Mouse (Mus musculus) spleen, postnatal 10 days (tissue): ENCODE measurements at regions not wholly inside any gene's neighbourhood (a gene's known extent, or its start where the extent isn't known, plus 50 kb on each side); places are given as distances from the start of the nearest gene placed in this dataset.
"Not testable (repeated sequence)": the region's sequence is repeated elsewhere in the genome, so short reads cannot be mapped to it uniquely, and the experiment has no call there.

Source experiments
- DNase-seq, 2 experiments: peaks; one replicate each; pipeline ENCODE4 v3.0.0; 2021 to 2022; ENCODE audit warnings: low spot score in 2 of 2

GRCm38 (mm10) chr17:13488608-13489324 lies 134.4 kb downstream of the Tcp10c start:
- DNase-seq = no peak

DNA sequence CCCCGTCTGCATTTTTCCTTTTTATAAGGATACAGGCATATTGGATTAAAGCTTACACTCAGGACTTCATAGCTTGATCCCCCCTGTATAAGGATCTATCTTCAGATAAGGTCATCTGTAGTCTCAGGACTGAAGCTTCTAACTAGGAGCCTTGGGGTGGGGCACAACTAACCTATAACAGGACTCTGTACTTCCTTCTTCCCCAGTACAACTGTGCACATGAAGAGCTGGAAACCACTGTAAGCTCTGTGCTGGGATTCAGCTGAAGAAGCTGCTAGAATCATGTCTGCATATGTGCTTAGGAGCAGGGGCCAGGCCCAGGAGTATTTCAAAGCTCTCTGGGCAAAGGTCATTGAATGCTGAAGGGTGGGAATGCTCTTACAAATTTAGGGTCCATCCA lies 137.9 kb downstream of the Tcp10c start:
- DNase-seq = not testable (repeated sequence)

DNA sequence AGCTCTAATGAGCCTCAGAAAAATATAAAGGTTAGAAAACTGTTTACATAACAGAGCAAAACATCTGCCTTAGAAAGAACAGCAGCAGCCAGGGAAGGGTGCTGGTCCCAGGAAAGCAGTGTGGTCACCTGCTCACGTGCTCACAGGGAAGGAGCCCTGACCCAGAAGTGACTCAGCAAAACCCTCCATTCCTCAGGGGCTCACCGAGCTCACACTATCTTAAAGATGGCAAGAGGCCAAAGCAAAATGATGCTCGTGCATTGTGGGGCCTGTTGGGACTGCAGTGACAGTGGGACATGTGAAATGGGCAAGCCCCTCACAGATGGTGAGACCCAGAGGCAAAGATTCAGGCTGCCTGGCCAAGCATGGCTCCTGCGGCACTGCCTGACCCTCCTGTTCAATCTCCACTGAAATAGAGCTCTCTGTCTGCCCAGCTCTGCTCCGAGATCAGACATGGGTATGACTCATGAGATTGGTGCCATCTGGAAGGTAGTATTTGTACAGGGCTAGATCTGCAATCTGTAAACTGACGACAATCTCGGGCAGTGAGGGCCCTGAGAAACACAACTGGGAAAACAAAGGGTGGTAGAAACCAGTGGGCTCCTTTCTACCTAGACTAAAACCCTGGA lies 138.4 kb downstream of the Tcp10c start:
- DNase-seq = not testable (repeated sequence)

- not testable (repeated sequence) for DNase-seq
Observed at GRCm38 (mm10) chr17:13493866-13494265, 139.5 kb downstream of the Tcp10c start.

DNA sequence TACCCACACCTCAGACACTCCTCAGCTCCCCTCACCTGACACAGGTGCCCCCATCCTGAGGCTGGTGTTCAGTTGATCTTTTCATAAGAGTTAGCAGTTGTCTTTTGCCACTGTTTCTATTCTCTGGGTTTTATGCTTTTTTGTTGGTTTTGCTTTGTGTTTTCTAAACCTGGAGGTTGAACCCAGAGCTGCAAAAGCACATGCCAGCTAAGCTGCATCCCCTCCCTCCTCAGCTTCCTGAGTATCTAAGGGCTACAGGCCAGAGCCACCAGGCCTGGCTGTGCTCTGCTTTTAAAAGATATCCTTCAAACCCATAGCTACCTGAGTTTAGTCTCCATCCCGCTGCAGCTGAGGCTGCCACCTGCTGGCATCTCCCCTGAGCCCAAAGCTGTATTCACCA lies 140.1 kb downstream of the Tcp10c start:
- DNase-seq = not testable (repeated sequence)

DNA sequence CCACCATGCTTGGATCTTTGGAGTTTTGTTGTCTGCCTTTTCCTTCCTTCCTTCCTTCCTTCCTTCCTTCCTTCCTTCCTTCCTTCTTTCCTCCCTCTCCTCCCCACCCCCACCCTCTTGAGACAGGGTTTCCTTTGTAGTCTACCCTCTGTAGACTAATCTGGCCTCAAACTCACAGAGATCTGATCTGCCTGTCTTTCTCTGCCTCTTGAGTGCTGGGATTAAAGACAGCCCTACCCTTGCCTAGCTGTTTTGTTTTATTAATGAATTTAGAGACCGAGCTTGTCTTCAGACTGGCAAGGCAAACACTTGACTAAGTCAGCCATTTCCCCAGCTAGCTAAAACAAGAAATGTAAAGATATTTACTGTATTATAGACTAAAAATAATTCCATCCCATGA lies 150.0 kb downstream of the Tcp10c start:
- not testable (repeated sequence) for DNase-seq

- not testable (repeated sequence) for DNase-seq
Observed at GRCm38 (mm10) chr17:13504827-13505268, 150.5 kb downstream of the Tcp10c start.

- DNase-seq = not testable (repeated sequence)
Observed at GRCm38 (mm10) chr17:13507397-13508063, 153.2 kb downstream of the Tcp10c start.

- DNase-seq = not testable (repeated sequence)
Observed at GRCm38 (mm10) chr17:13519409-13520201, 165.2 kb downstream of the Tcp10c start.

DNA sequence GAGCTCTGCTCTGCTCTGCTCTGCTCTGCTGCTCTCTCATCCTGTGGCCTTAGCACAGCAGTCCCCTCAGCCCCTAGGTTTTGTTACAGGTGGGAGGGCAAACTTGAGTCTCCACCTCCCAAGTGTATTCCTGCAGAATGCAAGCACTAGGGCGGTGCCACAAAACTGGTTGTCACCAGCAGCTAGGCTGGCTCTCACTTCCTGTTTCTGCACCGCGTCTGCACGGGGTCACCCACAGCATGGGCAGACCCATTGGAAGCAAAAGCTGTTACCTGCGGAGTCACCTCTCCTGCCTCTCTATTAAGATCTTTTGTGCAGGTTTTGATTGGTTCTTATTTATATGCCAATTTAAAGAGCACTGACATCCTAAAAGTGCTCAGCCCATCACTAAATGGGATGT lies 178.2 kb downstream of the Tcp10c start:
- DNase-seq = not testable (repeated sequence)

- no peak for DNase-seq
Observed at GRCm38 (mm10) chr17:13540446-13541241, 186.3 kb downstream of the Tcp10c start.

GRCm38 (mm10) chr17:13541249-13541648 lies 186.9 kb downstream of the Tcp10c start:
- DNase-seq = no peak

- DNase-seq = no peak
Observed at GRCm38 (mm10) chr17:13542261-13542660, 187.9 kb downstream of the Tcp10c start.

DNA sequence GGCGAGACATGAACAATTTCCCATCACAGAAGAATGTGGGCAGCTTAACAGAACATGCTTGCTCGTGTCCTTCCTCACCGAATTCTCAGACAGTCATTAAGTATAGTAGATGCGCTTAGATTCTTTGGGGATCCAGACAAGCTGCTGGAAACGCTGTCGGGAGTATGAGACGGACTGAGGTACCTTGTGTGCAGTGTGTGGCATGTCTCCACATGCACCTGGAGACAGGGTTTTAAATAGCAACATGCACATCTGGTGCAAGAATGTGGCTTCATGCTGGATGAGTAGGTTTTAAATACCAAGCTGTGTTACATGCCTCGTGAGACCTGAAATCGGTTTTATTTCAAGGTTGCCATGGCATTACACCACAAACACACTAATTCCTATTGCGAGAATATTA lies 188.5 kb downstream of the Tcp10c start:
- no peak for DNase-seq

- no peak for DNase-seq
Observed at GRCm38 (mm10) chr17:13544036-13544795, 189.8 kb downstream of the Tcp10c start.

- DNase-seq = no peak
Observed at GRCm38 (mm10) chr17:13546249-13546648, 191.9 kb downstream of the Tcp10c start.

GRCm38 (mm10) chr17:13546669-13547085 lies 192.3 kb downstream of the Tcp10c start:
- DNase-seq = no peak

GRCm38 (mm10) chr17:13547657-13548360 lies 193.4 kb downstream of the Tcp10c start:
- no peak for DNase-seq
